Mouse (Mus musculus): Measurements from ENCODE around the gene Ralb. TPM values are rescaled to one million over a fixed set of nuclear protein-coding genes. Genes with fewer than 3 reads are reported as not detected.

The Ralb gene
- total and polyA plus RNA-seq, 2 experiments from 2014 or later: 41.9 to 63.2 TPM

DNA sequence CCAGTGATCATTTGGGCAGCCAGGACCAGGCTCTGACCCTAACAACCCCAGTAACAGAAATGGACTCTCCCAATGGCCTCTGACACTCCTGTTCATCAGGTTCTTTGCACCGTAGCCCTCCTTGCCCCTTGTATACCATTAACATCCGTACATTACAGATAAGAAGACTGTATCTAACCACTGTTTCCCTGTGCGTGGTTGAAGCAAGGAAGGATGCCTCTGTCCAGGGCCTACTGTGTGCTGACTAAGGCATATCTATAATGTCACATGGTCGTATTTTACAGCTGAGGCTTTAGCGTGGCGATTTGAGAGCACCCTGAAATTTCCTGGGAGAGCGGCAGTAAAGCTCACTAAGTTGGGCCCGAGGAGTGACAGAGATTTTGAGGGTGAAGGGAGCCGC, 5.8 kb upstream of the Ralb start:
- TF ChIP-seq CTCF (IDR thresholded peaks at IDR 0.05): no peak
- whole genome bisulfite sequencing: 69% methylated on average over 9 of the region's 9 CpGs
- no peak for ATAC-seq (ENCODE audit: low FRiP score)
- Histone ChIP-seq H3K27ac (ENCODE audit: low read depth, low read length) (no peak overlapping the region), H3K27me3 (ENCODE audit: insufficient read depth, low read length) (no peaks in the 10 kb centered on the region), H3K4me1 (ENCODE audit: insufficient read depth, low read length) (no peaks in the 10 kb centered on the region; the same call in 1 of the 2 replicates), H3K9me3 (ENCODE audit: low read length) (no peaks in the 10 kb centered on the region), H3K4me3 (ENCODE audit: low read depth, low read length) (no peak overlapping the region), H3K4me2 (ENCODE audit: low read depth, low read length, poor library complexity, severe bottlenecking) (no peak overlapping the region), H3K36me3 (ENCODE audit: insufficient read depth, low read length) (no peaks in the 10 kb centered on the region), H3K9ac (replicated peaks; ENCODE audit: low read length, poor library complexity, severe bottlenecking) (no peak overlapping the region)
- no peak for DNase-seq (ENCODE audit: low spot score)

DNA sequence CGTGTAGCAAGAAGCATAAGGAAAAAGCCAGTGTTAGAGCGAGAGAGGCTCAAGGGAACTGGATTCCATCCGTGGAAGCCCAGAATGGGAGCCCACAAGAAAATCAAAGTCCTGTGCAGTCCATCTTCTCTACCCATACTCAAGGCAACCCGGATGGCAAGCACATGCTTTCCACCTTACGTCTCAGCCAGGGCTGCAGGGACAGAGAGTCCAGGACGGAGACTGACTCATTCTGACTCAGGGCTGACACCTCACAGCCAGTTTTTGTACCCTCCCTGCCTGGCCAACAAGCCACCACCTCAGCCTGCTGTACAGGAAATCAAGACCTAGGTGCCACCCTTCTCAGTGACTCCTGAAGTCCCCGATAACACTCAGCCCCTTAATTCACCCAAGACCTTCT, 4.9 kb upstream of the Ralb start:
- DNase-seq (ENCODE audit: low spot score) (no peak), ATAC-seq (ENCODE audit: low FRiP score) (no peak)
- no peak overlapping the region for H3K4me2 ChIP-seq (ENCODE audit: low read depth, low read length, poor library complexity, severe bottlenecking)
- no peak overlapping the region for H3K4me3 ChIP-seq (ENCODE audit: low read depth, low read length)
- no peaks in the 10 kb centered on the region for H3K27me3 ChIP-seq (ENCODE audit: insufficient read depth, low read length)
- WGBS: 88% methylated on average over 7 of the region's 7 CpGs
- H3K9me3 ChIP-seq (ENCODE audit: low read length): no peaks in the 10 kb centered on the region
- no peak overlapping the region for H3K9ac ChIP-seq (replicated peaks; ENCODE audit: low read length, poor library complexity, severe bottlenecking)
- TF ChIP-seq CTCF (IDR thresholded peaks at IDR 0.05): no peak
- no peak overlapping the region for H3K27ac ChIP-seq (ENCODE audit: low read depth, low read length)
- no peaks in the 10 kb centered on the region for H3K36me3 ChIP-seq (ENCODE audit: insufficient read depth, low read length)
- H3K4me1 ChIP-seq (ENCODE audit: insufficient read depth, low read length): peaks cover 3% of the 10 kb centered on the region; the same call in 1 of the 2 replicates

GRCm38 (mm10) chr1:119508548-119508947, 4.0 kb upstream of the Ralb start:
- Histone ChIP-seq H3K9ac (replicated peaks; ENCODE audit: low read length, poor library complexity, severe bottlenecking) (no peak overlapping the region), H3K4me3 (ENCODE audit: low read depth, low read length) (no peak overlapping the region), H3K27me3 (ENCODE audit: insufficient read depth, low read length) (no peaks in the 10 kb centered on the region), H3K9me3 (ENCODE audit: low read length) (no peaks in the 10 kb centered on the region), H3K27ac (ENCODE audit: low read depth, low read length) (no peak overlapping the region), H3K36me3 (ENCODE audit: insufficient read depth, low read length) (no peaks in the 10 kb centered on the region), H3K4me2 (ENCODE audit: low read depth, low read length, poor library complexity, severe bottlenecking) (no peak overlapping the region), H3K4me1 (ENCODE audit: insufficient read depth, low read length) (peaks cover 3% of the 10 kb centered on the region; the same call in 1 of the 2 replicates)
- ATAC-seq (ENCODE audit: low FRiP score): no peak
- no peak for DNase-seq (ENCODE audit: low spot score)
- WGBS: 28% methylated on average over 4 of the region's 4 CpGs
- TF ChIP-seq CTCF (IDR thresholded peaks at IDR 0.05): no peak

GRCm38 (mm10) chr1:119505951-119506350, 1.4 kb upstream of the Ralb start:
- Histone ChIP-seq H3K27ac (ENCODE audit: low read depth, low read length) (no peak overlapping the region), H3K4me3 (ENCODE audit: low read depth, low read length) (no peak overlapping the region), H3K4me1 (ENCODE audit: insufficient read depth, low read length) (peaks cover 11% of the 10 kb centered on the region; the same call in 1 of the 2 replicates), H3K27me3 (ENCODE audit: insufficient read depth, low read length) (no peaks in the 10 kb centered on the region), H3K36me3 (ENCODE audit: insufficient read depth, low read length) (no peaks in the 10 kb centered on the region), H3K9me3 (ENCODE audit: low read length) (no peaks in the 10 kb centered on the region), H3K9ac (replicated peaks; ENCODE audit: low read length, poor library complexity, severe bottlenecking) (no peak overlapping the region), H3K4me2 (ENCODE audit: low read depth, low read length, poor library complexity, severe bottlenecking) (no peak overlapping the region)
- whole genome bisulfite sequencing: 99% methylated on average over 3 of the region's 3 CpGs
- no peak for TF ChIP-seq CTCF (IDR thresholded peaks at IDR 0.05)
- no peak for DNase-seq (ENCODE audit: low spot score)
- ATAC-seq (ENCODE audit: low FRiP score): no peak

- WGBS: 13% methylated on average over 5 of the region's 5 CpGs
- Histone ChIP-seq H3K4me1 (ENCODE audit: insufficient read depth, low read length) (peaks cover 11% of the 10 kb centered on the region; the same call in 1 of the 2 replicates), H3K9ac (replicated peaks; ENCODE audit: low read length, poor library complexity, severe bottlenecking) (0 out of 2 replicates have a peak overlapping the region, but pooled peaks have one; percentile 3), H3K4me2 (ENCODE audit: low read depth, low read length, poor library complexity, severe bottlenecking) (peak overlapping the region; percentile 88), H3K27me3 (ENCODE audit: insufficient read depth, low read length) (no peaks in the 10 kb centered on the region), H3K27ac (ENCODE audit: low read depth, low read length) (no peak overlapping the region; the same call in 1 of the 2 replicates), H3K9me3 (ENCODE audit: low read length) (no peaks in the 10 kb centered on the region), H3K36me3 (ENCODE audit: insufficient read depth, low read length) (no peaks in the 10 kb centered on the region), H3K4me3 (ENCODE audit: low read depth, low read length) (peak overlapping the region; percentile 71)
- DNase-seq (ENCODE audit: low spot score) (no peak), ATAC-seq (ENCODE audit: low FRiP score) (no peak)
- no peak for TF ChIP-seq CTCF (IDR thresholded peaks at IDR 0.05)
These were observed 786 bp downstream of the Ralb start for GRCm38 (mm10) chr1:119503808-119504207.

- no peak for DNase-seq (ENCODE audit: low spot score)
- peaks cover 11% of the 10 kb centered on the region; the same call in 1 of the 2 replicates for H3K4me1 ChIP-seq (ENCODE audit: insufficient read depth, low read length)
- peak overlapping the region; percentile 88 for H3K4me2 ChIP-seq (ENCODE audit: low read depth, low read length, poor library complexity, severe bottlenecking)
- 79% methylated on average over 3 of the region's 3 CpGs for WGBS
- no peaks in the 10 kb centered on the region for H3K36me3 ChIP-seq (ENCODE audit: insufficient read depth, low read length)
- 0 out of 2 replicates have a peak overlapping the region, but pooled peaks have one; percentile 3 for H3K9ac ChIP-seq (replicated peaks; ENCODE audit: low read length, poor library complexity, severe bottlenecking)
- TF ChIP-seq CTCF (IDR thresholded peaks at IDR 0.05): no peak
- peak overlapping the region; percentile 71 for H3K4me3 ChIP-seq (ENCODE audit: low read depth, low read length)
- no peaks in the 10 kb centered on the region for H3K9me3 ChIP-seq (ENCODE audit: low read length)
- H3K27ac ChIP-seq (ENCODE audit: low read depth, low read length): no peak overlapping the region; the same call in 1 of the 2 replicates
- no peaks in the 10 kb centered on the region for H3K27me3 ChIP-seq (ENCODE audit: insufficient read depth, low read length)
- no peak for ATAC-seq (ENCODE audit: low FRiP score)
These were observed 1.4 kb downstream of the Ralb start for GRCm38 (mm10) chr1:119503181-119503580.
